Mouse (Mus musculus) CH12.LX (cell line): ENCODE results near the gene Magel2.

Experiments used
- CHD2 ChIP-seq: IDR thresholded peaks from 2 replicates; pipeline ENCODE4 v1.6.1; 2011; ENCODE audit warnings: low read length, improper control_type of control experiment
- CTCF ChIP-seq, 2 experiments: IDR thresholded peaks in 1 of 2; conservative IDR thresholded peaks in 1 of 2; 2 replicates each; pipeline ENCODE4 v1.5.1; 2011 to 2012; ENCODE audit warnings: low read depth in 2 of 2, low read length in 2 of 2, improper control_type of control experiment in 1 of 2, inconsistent platforms in 1 of 2, mild to moderate bottlenecking in 1 of 2, moderate library complexity in 1 of 2
- ELF1 ChIP-seq: IDR thresholded peaks from 2 replicates; pipeline ENCODE4 v1.6.1; 2014; ENCODE audit warnings: low read depth, mild to moderate bottlenecking, inconsistent platforms, low read length, improper control_type of control experiment
- GABPA ChIP-seq: IDR thresholded peaks from 2 replicates; pipeline ENCODE4 v1.6.1; 2012; ENCODE audit warnings: low read depth, low read length, improper control_type of control experiment, inconsistent platforms; ENCODE audit not compliant: insufficient replicate concordance
- HCFC1 ChIP-seq: IDR thresholded peaks from 2 replicates; pipeline ENCODE4 v1.6.1; 2012; ENCODE audit warnings: low read depth, mild to moderate bottlenecking, inconsistent platforms, low read length, improper control_type of control experiment
- MAFK ChIP-seq: IDR thresholded peaks from 2 replicates; pipeline ENCODE4 v1.6.1; 2011; ENCODE audit warnings: low read length, improper control_type of control experiment; ENCODE audit not compliant: insufficient replicate concordance

- TF ChIP-seq HCFC1, result no peak
- TF ChIP-seq CHD2, result no peak
- no peak for TF ChIP-seq CTCF (conservative IDR thresholded peaks at IDR 0.05 in 1 of 2, IDR thresholded peaks at IDR 0.05 in 1 of 2; ENCODE audit: low read depth in 2 of 2, low read length in 2 of 2)
- TF ChIP-seq GABPA, result no peak
- no peak for TF ChIP-seq MAFK
- no peak for TF ChIP-seq ELF1
Observed at GRCm38 (mm10) chr7:62378529-62378928, 1.7 kb downstream of the Magel2 start.
